Mouse (Mus musculus) MEL (cell line): Measurements from ENCODE around the gene Cdc42.

Experiments used
- CTCF ChIP-seq, 3 experiments: IDR thresholded peaks in 2 of 3; conservative IDR thresholded peaks in 1 of 3; 2 replicates each; pipeline ENCODE4 v1.5.1; 2011 to 2012; ENCODE audit warnings: low read length in 3 of 3, low read depth in 2 of 3, mild to moderate bottlenecking in 2 of 3, improper control_type of control experiment in 1 of 3, inconsistent platforms in 1 of 3, mixed read lengths in 1 of 3, moderate library complexity in 1 of 3; ENCODE audit not compliant: control insufficient read depth in 1 of 3, insufficient read depth in 1 of 3, poor library complexity in 1 of 3, severe bottlenecking in 1 of 3
- GABPA ChIP-seq: IDR thresholded peaks from 2 replicates; pipeline ENCODE4 v1.6.1; 2012; ENCODE audit warnings: low read depth, mild to moderate bottlenecking, inconsistent platforms, low read length, improper control_type of control experiment, moderate library complexity
- POLR2A ChIP-seq, 2 experiments: IDR thresholded peaks; 2 replicates each; pipeline ENCODE4 v1.6.1; 2011 to 2012; ENCODE audit warnings: low read length in 2 of 2, mild to moderate bottlenecking in 2 of 2, control low read depth in 1 of 2, improper control_type of control experiment in 1 of 2, low read depth in 1 of 2, moderate library complexity in 1 of 2; ENCODE audit not compliant: control insufficient read depth in 1 of 2, insufficient read depth in 1 of 2, poor library complexity in 1 of 2
- POLR2AphosphoS5 ChIP-seq: IDR thresholded peaks from 2 replicates; pipeline ENCODE4 v1.6.1; 2012; ENCODE audit warnings: low read depth, borderline replicate concordance, mild to moderate bottlenecking, inconsistent platforms, low read length, moderate library complexity, mixed read lengths
- RAD21 ChIP-seq: IDR thresholded peaks from 2 replicates; pipeline ENCODE4 v1.6.1; 2011; ENCODE audit warnings: mild to moderate bottlenecking, low read depth, low read length, improper control_type of control experiment
- ZNF384 ChIP-seq: IDR thresholded peaks from 2 replicates; pipeline ENCODE4 v1.6.1; 2012; ENCODE audit warnings: low read depth, mild to moderate bottlenecking, inconsistent platforms, low read length, improper control_type of control experiment

GRCm38 (mm10) chr4:137277600-137278143, 79.8 kb downstream of the Cdc42 start:
- no peak for TF ChIP-seq POLR2A (IDR thresholded peaks at IDR 0.05; ENCODE audit: control insufficient read depth in 1 of 2, insufficient read depth in 1 of 2, low read depth in 1 of 2, low read length in 2 of 2, poor library complexity in 1 of 2)
- TF ChIP-seq CTCF (IDR thresholded peaks at IDR 0.05 in 2 of 3, conservative IDR thresholded peaks at IDR 0.05 in 1 of 3; ENCODE audit: control insufficient read depth in 1 of 3, insufficient read depth in 1 of 3, low read depth in 2 of 3, low read length in 3 of 3, poor library complexity in 1 of 3, severe bottlenecking in 1 of 3) = no peak
- TF ChIP-seq ZNF384 = no peak
- no peak for TF ChIP-seq POLR2AphosphoS5
- no peak for TF ChIP-seq RAD21
- no peak for TF ChIP-seq GABPA
